Mouse (Mus musculus) forebrain, embryonic 16.5 days (tissue): ENCODE measurements around the gene Gmds. TPM values are rescaled to one million over a fixed set of nuclear protein-coding genes. Genes with fewer than 3 reads are reported as not detected.

Experiments
- ATAC-seq: fragments of 200-750 bp; cut with Nextera tagmentation; 2 replicates; pipeline ENCODE4 v1.8.0; 2017; ENCODE audit warnings: mild to moderate bottlenecking, moderate library complexity
- H3K27ac ChIP-seq: fragments of 300-500 bp; sonication (generic); 2 replicates; pipeline ENCODE4 v1.5.1; 2014; ENCODE audit warnings: low read length, control low read depth
- H3K27me3 ChIP-seq: fragments of 300-500 bp; sonication (generic); replicated peaks from 2 replicates; pipeline ENCODE4 v1.6.1; 2014; ENCODE audit warnings: low read length; ENCODE audit not compliant: control insufficient read depth, insufficient read depth
- H3K36me3 ChIP-seq: fragments of 300-500 bp; sonication (generic); 2 replicates; pipeline ENCODE4 v1.6.1; 2014; ENCODE audit not compliant: control insufficient read depth, insufficient read depth
- H3K4me1 ChIP-seq: fragments of 300-500 bp; sonication (generic); replicated peaks from 2 replicates; pipeline ENCODE4 v1.6.1; 2014; ENCODE audit warnings: low read length; ENCODE audit not compliant: control insufficient read depth, insufficient read depth
- H3K4me2 ChIP-seq: fragments of 300-500 bp; sonication (generic); 2 replicates; pipeline ENCODE4 v1.6.1; 2014; ENCODE audit warnings: mild to moderate bottlenecking, low read length, control low read depth
- H3K4me3 ChIP-seq: fragments of 300-500 bp; sonication (generic); replicated peaks from 2 replicates; pipeline ENCODE4 v1.5.1; 2014; ENCODE audit warnings: mild to moderate bottlenecking, low read length, control low read depth
- H3K9ac ChIP-seq: fragments of 300-500 bp; sonication (generic); replicated peaks from 2 replicates; pipeline ENCODE4 v1.6.1; 2014; ENCODE audit warnings: low read depth, low read length, control low read depth
- H3K9me3 ChIP-seq: fragments of 300-500 bp; sonication (generic); 2 replicates; pipeline ENCODE4 v1.6.1; 2016; ENCODE audit warnings: low read length; ENCODE audit not compliant: control insufficient read depth
- WGBS: fragments of 180-500 bp; shearing (Covaris S2); extraction: QIAGEN DNeasy Blood & Tissue Kit; methylation state at CpG from one replicate; pipeline ENCODE4 v1.1.7; 2014; 5-methylcytosine and 5-hydroxymethylcytosine counted together
- polyA plus RNA-seq: library from polyadenylated mRNA; unstranded; fragments of >200 nt; fragmentation: Nextera tagmentation; extraction: Ambion mirVana; gene quantifications from 2 replicates; pipeline ENCODE4 v1.2.1, GENCODE M21; 2015

Gene Gmds
- polyA plus RNA-seq, 1 experiment from 2014 or later, result 35.8 TPM

DNA sequence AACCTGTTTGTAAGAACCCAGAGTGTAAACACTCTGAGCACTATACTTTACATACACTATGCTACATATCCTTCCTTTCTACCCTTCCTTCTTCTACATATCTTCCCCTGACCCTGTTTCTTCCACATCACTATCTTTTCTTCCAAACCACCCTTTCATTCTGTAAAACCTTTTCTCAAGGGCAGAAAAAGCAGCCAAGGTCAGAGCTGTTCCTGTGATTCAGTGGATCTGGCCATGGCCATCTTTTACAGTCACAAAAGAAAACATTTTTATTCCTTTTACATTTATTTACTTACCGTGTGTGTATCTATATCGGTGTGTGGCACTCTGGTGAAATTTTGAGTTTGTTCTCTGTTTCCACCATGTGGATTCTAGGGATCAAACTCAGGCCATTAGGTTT lies 418.8 kb downstream of the Gmds start:
- Histone ChIP-seq H3K4me3 (no peak overlapping the region), H3K27ac (no peak overlapping the region), H3K27me3 (no peaks in the 10 kb centered on the region), H3K9ac (no peak overlapping the region), H3K4me1 (no peaks in the 10 kb centered on the region), H3K9me3 (no peaks in the 10 kb centered on the region), H3K36me3 (no peaks in the 10 kb centered on the region), H3K4me2 (no peak overlapping the region)
- 94% methylated on average over 2 of the region's 2 CpGs for WGBS
- no peak for ATAC-seq

DNA sequence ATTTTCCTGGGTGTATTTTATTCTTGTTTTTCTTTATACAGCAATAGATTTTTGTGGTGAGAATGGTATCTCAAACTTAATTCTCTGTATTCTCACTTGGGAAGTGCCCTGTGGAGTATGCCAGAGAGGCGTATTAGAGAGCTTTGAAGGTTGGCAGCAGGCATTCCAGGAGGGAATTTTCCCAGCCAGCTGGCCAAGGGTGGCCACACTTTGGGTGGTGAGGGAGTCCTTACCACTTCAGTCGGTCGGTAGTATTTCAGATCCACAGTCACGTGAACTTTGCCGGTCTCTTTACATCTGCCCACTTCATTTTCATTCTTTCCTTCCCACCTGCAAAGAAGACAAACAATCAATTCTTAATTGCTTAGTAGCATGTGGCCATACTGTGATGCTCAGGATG lies 421.2 kb downstream of the Gmds start:
- no peak overlapping the region for H3K27ac ChIP-seq
- H3K9me3 ChIP-seq, result no peaks in the 10 kb centered on the region
- H3K4me2 ChIP-seq, result no peak overlapping the region
- no peaks in the 10 kb centered on the region for H3K27me3 ChIP-seq
- H3K4me3 ChIP-seq, result no peak overlapping the region
- WGBS, result 16% methylated on average over 5 of the region's 5 CpGs
- H3K36me3 ChIP-seq, result no peaks in the 10 kb centered on the region
- no peak for ATAC-seq
- no peak overlapping the region for H3K9ac ChIP-seq
- H3K4me1 ChIP-seq, result no peaks in the 10 kb centered on the region

DNA sequence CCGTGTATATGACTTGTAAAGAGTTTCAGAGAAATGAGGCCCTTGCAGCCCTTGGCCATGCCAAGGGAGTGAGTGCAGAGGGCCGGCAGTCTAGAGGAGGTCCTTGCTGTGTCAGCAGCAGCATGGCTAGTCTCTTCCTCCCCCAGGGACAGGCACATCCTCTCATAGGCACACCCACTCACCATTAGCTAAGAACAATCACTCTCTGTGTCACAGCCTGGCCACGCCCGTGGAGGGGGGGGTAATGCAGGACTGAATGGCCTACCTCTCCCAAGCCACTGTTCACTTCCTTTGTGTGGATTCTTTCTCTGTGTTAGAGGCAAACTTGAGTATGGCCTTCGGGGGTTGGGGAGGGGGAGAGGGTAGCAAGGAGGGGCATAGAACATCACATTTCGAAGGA lies 422.8 kb downstream of the Gmds start:
- ATAC-seq, result no peak
- no peaks in the 10 kb centered on the region for H3K4me1 ChIP-seq
- no peaks in the 10 kb centered on the region for H3K36me3 ChIP-seq
- no peaks in the 10 kb centered on the region for H3K9me3 ChIP-seq
- 81% methylated on average over 6 of the region's 6 CpGs for WGBS
- no peaks in the 10 kb centered on the region for H3K27me3 ChIP-seq
- no peak overlapping the region for H3K4me2 ChIP-seq
- no peak overlapping the region for H3K27ac ChIP-seq
- H3K9ac ChIP-seq, result no peak overlapping the region
- no peak overlapping the region for H3K4me3 ChIP-seq

DNA sequence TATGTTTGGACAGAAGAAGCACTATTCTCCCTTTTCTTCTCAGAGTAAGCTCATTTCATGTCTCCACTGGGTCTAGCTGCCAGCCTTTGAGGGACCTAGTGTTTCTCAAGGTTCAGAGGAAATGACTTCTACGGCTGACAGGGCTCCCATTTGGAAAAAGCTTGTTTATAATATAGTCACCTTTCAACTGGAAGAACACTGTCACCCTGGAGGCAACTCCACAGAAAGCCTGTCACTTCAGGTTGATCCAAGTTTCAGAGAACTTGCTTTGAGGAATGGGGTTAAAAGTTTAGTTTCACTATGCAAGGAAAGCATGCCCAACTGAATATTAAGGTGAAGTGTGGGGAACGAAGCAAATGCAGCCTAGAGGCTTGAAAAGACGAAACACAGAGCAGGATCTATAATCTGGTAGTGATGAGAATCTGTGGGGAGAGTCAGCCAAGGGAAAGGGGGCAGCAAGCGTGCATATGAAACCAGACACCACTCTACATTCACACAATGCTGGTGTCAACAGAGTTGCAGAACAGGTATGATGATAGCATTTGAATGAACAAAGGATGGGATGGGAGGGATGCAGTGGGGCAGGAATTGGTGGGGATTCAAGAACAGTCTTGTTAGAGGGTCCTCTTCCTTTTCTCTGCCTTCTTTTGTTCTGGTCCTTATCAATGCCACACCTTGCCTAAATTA lies 423.5 kb downstream of the Gmds start:
- ATAC-seq, result no peak
- H3K27me3 ChIP-seq, result no peaks in the 10 kb centered on the region
- no peak overlapping the region for H3K4me2 ChIP-seq
- H3K27ac ChIP-seq, result no peak overlapping the region
- H3K9ac ChIP-seq, result no peak overlapping the region
- H3K4me3 ChIP-seq, result no peak overlapping the region
- WGBS, result 78% methylated on average over 4 of the region's 4 CpGs
- no peaks in the 10 kb centered on the region for H3K4me1 ChIP-seq
- no peaks in the 10 kb centered on the region for H3K36me3 ChIP-seq
- no peaks in the 10 kb centered on the region for H3K9me3 ChIP-seq

GRCm38 (mm10) chr13:31911956-31912355 lies 426.6 kb downstream of the Gmds start:
- ATAC-seq, result no peak
- Histone ChIP-seq H3K4me2 (no peak overlapping the region), H3K27me3 (no peaks in the 10 kb centered on the region), H3K36me3 (no peaks in the 10 kb centered on the region), H3K27ac (no peak overlapping the region), H3K9ac (no peak overlapping the region), H3K4me1 (no peaks in the 10 kb centered on the region), H3K9me3 (no peaks in the 10 kb centered on the region), H3K4me3 (no peak overlapping the region)
- 18% methylated on average over 5 of the region's 5 CpGs for WGBS

GRCm38 (mm10) chr13:31911362-31911761 lies 427.2 kb downstream of the Gmds start:
- WGBS, result 50% methylated on average over 2 of the region's 2 CpGs

DNA sequence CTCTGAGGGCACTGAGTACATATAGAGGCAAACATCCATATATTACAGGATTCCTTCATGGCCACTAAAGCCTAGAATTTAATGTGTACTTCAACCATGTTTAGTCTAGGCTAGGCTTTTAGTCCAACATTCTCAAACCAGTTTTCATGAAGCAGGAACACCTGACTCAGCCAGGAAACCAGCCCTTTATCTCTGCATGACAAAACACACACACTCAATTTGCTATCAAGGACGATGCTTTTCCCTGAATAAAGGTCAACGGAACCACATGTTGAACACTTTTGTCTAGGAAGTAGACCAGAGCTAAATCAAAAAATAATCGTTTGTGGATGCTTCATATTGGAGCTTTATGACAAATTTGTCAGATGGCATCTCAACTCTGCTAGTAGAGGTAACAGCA lies 429.5 kb downstream of the Gmds start:
- Histone ChIP-seq H3K4me3 (no peak overlapping the region), H3K27ac (no peak overlapping the region), H3K36me3 (no peaks in the 10 kb centered on the region), H3K4me1 (no peaks in the 10 kb centered on the region), H3K9ac (no peak overlapping the region), H3K27me3 (no peaks in the 10 kb centered on the region), H3K9me3 (no peaks in the 10 kb centered on the region), H3K4me2 (no peak overlapping the region)
- ATAC-seq, result no peak
- 89% methylated on average over 3 of the region's 3 CpGs for WGBS

More at GRCm38 (mm10) chr13:31911362-31911761, 427.2 kb downstream of the Gmds start:
- Histone ChIP-seq H3K9me3 (no peaks in the 10 kb centered on the region), H3K4me3 (no peak overlapping the region), H3K36me3 (no peaks in the 10 kb centered on the region), H3K9ac (no peak overlapping the region), H3K4me1 (no peaks in the 10 kb centered on the region), H3K27ac (no peak overlapping the region), H3K27me3 (no peaks in the 10 kb centered on the region), H3K4me2 (no peak overlapping the region)
- ATAC-seq, result no peak

DNA sequence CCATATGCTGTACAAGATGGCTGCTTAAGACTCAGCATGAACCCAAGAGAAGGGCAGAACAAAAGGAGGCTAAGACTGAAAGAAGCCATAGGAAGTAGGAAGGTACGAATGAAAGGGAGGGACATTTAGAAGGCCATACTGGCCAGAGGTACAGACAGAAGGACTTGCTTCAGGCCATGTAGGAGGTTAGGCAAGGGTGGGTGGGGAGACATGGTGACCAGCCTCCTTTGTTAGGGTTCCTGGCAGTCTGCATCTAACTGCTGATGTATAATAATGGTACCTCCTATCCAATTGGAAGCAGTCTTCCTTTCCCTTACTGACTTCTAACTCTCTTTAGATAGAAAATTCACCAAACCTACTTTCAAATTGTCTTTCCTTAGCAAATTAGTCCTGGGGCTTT lies 432.0 kb downstream of the Gmds start:
- Histone ChIP-seq H3K4me2 (no peak overlapping the region), H3K9ac (no peak overlapping the region), H3K27ac (no peak overlapping the region), H3K4me1 (no peaks in the 10 kb centered on the region), H3K4me3 (no peak overlapping the region), H3K36me3 (no peaks in the 10 kb centered on the region), H3K27me3 (no peaks in the 10 kb centered on the region), H3K9me3 (no peaks in the 10 kb centered on the region)
- no peak for ATAC-seq
- 65% methylated on average over 1 of the region's 1 CpGs for WGBS

- H3K9me3 ChIP-seq, result no peaks in the 10 kb centered on the region
- no peak for ATAC-seq
- H3K36me3 ChIP-seq, result no peaks in the 10 kb centered on the region
- H3K27me3 ChIP-seq, result no peaks in the 10 kb centered on the region
- H3K4me1 ChIP-seq, result no peaks in the 10 kb centered on the region
- H3K27ac ChIP-seq, result no peak overlapping the region
- WGBS, result 57% methylated on average over 3 of the region's 3 CpGs
- H3K4me3 ChIP-seq, result no peak overlapping the region
- H3K9ac ChIP-seq, result no peak overlapping the region
- no peak overlapping the region for H3K4me2 ChIP-seq
Observed at GRCm38 (mm10) chr13:31900191-31900590, 438.3 kb downstream of the Gmds start.

- H3K36me3 ChIP-seq, result no peaks in the 10 kb centered on the region
- H3K4me2 ChIP-seq, result no peak overlapping the region
- no peaks in the 10 kb centered on the region for H3K9me3 ChIP-seq
- H3K9ac ChIP-seq, result no peak overlapping the region
- H3K4me3 ChIP-seq, result no peak overlapping the region
- no peak overlapping the region for H3K27ac ChIP-seq
- WGBS, result 85% methylated on average over 5 of the region's 5 CpGs
- H3K4me1 ChIP-seq, result no peaks in the 10 kb centered on the region
- no peak for ATAC-seq
- no peaks in the 10 kb centered on the region for H3K27me3 ChIP-seq
Observed at GRCm38 (mm10) chr13:31899392-31899791, 439.1 kb downstream of the Gmds start.
